Mouse (Mus musculus) embryonic facial prominence, embryonic 12.5 days (tissue): Measurements from ENCODE around the gene Megf6. TPM values are rescaled to one million over a fixed set of nuclear protein-coding genes. Genes with fewer than 3 reads are reported as not detected.

Experiments used
- ATAC-seq: fragments of 200-750 bp; cut with Nextera tagmentation; 2 replicates; pipeline ENCODE4 v1.8.0; 2017; ENCODE audit not compliant: insufficient number of reproducible peaks, insufficient read depth, low FRiP score, low TSS enrichment
- H3K27ac ChIP-seq: fragments of 300-500 bp; sonication (generic); 2 replicates; pipeline ENCODE4 v1.5.1; 2016; ENCODE audit warnings: mild to moderate bottlenecking
- H3K27me3 ChIP-seq: fragments of 300-500 bp; sonication (generic); 2 replicates; pipeline ENCODE4 v1.6.1; 2016; ENCODE audit warnings: mild to moderate bottlenecking, moderate library complexity
- H3K36me3 ChIP-seq: fragments of 300-500 bp; sonication (generic); 2 replicates; pipeline ENCODE4 v1.6.1; 2016; ENCODE audit warnings: mild to moderate bottlenecking
- H3K4me1 ChIP-seq: fragments of 300-500 bp; sonication (generic); 2 replicates; pipeline ENCODE4 v1.6.1; 2016
- H3K4me2 ChIP-seq: fragments of 300-500 bp; sonication (generic); replicated peaks from 2 replicates; pipeline ENCODE4 v1.6.1; 2016; ENCODE audit warnings: mild to moderate bottlenecking, moderate library complexity
- H3K4me3 ChIP-seq: fragments of 300-500 bp; sonication (generic); 2 replicates; pipeline ENCODE4 v1.5.1; 2016; ENCODE audit warnings: mild to moderate bottlenecking
- H3K9ac ChIP-seq: fragments of 300-500 bp; sonication (generic); 2 replicates; pipeline ENCODE4 v1.6.1; 2016; ENCODE audit warnings: mild to moderate bottlenecking, moderate library complexity
- H3K9me3 ChIP-seq: fragments of 300-500 bp; sonication (generic); 2 replicates; pipeline ENCODE4 v1.6.1; 2016; ENCODE audit warnings: mild to moderate bottlenecking, moderate library complexity
- WGBS: fragments of 180-500 bp; shearing (Covaris S2); methylation state at CpG from one replicate; pipeline ENCODE4 v1.1.7; 2016; 5-methylcytosine and 5-hydroxymethylcytosine counted together
- polyA plus RNA-seq: library from polyadenylated mRNA; unstranded; fragments of >200 nt; fragmentation: Nextera tagmentation; extraction: Ambion mirVana; gene quantifications from 2 replicates; pipeline ENCODE4 v1.2.1, GENCODE M21; 2016

Gene Megf6
- polyA plus RNA-seq, 1 experiment from 2014 or later: 60.5 TPM

DNA sequence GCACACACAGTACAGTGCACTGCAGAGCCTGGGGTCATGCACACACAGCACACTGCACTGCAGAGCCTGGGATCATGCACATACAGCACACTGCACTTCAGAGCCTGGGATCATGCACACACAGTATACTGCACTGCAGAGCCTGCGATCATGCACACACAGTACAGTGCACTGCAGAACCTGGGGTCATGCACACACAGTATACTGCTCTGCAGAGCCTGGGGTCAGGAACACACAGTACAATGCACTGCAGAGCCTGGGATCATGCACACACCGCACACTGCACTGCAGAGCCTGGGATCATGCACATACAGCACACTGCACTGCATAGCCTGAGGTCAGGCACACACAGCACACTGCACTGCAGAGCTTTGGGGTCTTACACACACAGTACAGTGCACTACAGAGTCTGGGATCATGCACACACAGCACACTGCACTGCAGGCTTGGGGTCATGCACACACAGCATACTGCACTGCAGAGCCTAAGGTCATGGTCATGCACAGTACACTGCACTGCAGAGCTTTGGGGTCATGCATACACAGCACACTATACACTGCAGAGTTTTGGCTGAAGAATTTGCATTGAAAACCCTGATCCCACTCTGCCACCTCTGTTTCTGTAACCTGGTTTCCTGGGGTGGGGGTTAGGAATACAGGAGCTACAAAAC, 141.7 kb downstream of the Megf6 start:
- H3K9me3 ChIP-seq: no peaks in the 10 kb centered on the region
- no peaks in the 10 kb centered on the region for H3K4me1 ChIP-seq
- no peak overlapping the region for H3K4me2 ChIP-seq
- no peak overlapping the region for H3K4me3 ChIP-seq
- no peaks in the 10 kb centered on the region for H3K36me3 ChIP-seq
- WGBS: 86% methylated on average over 2 of the region's 2 CpGs
- H3K27ac ChIP-seq: peak overlapping the region; percentile 77
- no peaks in the 10 kb centered on the region for H3K27me3 ChIP-seq
- no peak overlapping the region for H3K9ac ChIP-seq
- peak; percentile 64 for ATAC-seq

DNA sequence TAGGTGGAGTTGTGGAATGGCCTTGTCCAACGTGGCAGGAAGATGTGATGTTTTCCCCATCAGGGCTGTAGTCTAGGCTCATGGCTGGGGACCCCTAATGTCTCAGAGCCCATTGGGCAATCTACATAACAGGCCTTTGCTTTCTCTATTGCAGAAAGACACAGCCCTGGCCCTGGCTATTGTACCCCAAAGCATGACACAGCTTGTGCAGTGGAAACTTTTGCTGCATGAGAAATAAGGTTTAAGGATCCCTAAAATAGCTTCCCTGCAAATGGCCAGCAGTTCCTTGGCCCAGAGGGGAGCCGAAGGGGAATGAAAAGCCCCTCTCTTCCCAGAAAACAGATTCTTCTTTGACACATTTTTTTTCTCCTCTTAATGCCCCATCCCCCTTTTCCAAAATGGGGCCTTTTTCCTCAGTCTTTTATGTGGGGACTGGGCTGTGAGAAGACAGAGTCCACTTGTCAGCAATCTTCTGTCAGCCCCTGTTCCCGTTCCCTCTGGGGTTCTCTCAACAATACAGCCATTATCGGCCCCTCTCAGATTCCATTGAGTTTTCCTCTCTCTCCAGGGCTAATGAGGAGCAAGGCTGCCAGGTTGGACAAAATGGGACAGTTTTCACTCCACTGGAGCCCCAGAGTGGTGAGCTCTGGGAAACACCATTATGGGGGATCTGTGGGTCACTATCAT, 142.5 kb downstream of the Megf6 start:
- Histone ChIP-seq H3K4me2 (no peak overlapping the region), H3K9me3 (no peaks in the 10 kb centered on the region)

DNA sequence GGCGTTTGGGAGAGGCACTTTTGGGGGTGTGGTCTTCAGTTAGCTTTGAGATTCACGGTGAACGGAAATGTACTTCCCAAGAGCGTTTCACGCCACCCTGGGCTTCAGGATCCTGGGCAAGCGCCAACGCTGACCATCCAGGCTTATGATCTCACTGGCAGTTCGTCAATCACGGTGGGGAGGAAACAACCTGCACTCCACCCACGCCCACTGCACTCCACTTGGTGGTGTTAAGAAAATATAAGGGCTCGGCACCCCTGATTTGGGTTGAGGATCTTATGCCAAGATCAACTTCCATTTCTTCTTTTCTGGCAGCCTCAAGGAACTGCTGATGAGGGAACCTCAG, 143.1 kb downstream of the Megf6 start:
- H3K4me3 ChIP-seq: no peak overlapping the region
- WGBS: 53% methylated on average over 11 of the region's 11 CpGs
- H3K27me3 ChIP-seq: no peaks in the 10 kb centered on the region
- H3K9ac ChIP-seq: no peak overlapping the region
- no peaks in the 10 kb centered on the region for H3K4me1 ChIP-seq
- no peak overlapping the region for H3K4me2 ChIP-seq
- no peaks in the 10 kb centered on the region for H3K9me3 ChIP-seq
- no peaks in the 10 kb centered on the region for H3K36me3 ChIP-seq
- no peak for ATAC-seq
- peak overlapping the region; percentile 54 for H3K27ac ChIP-seq

More for the DNA sequence above, 142.5 kb downstream of the Megf6 start:
- Histone ChIP-seq H3K27ac (peak overlapping the region; percentile 77), H3K4me1 (no peaks in the 10 kb centered on the region), H3K4me3 (no peak overlapping the region), H3K9ac (no peak overlapping the region), H3K27me3 (no peaks in the 10 kb centered on the region), H3K36me3 (no peaks in the 10 kb centered on the region)
- 15% methylated on average over 4 of the region's 4 CpGs for WGBS
- peak; percentile 41; the same call in 1 of the 2 replicates for ATAC-seq

Other genes starting within 250 kb of the Megf6 start
- 79.5 and 82.0 TPM in 2 replicates for gene A430005L14Rik, start 213.5 kb upstream of the Megf6 start, polyA plus RNA-seq
- gene Dffb, start 195.6 kb upstream of the Megf6 start, polyA plus RNA-seq: 14.8 and 15.5 TPM in 2 replicates
- gene Cep104, start 195.5 kb upstream of the Megf6 start, polyA plus RNA-seq: 19.2 and 19.8 TPM in 2 replicates
- 36.0 and 36.8 TPM in 2 replicates for gene Lrrc47, start 159.0 kb upstream of the Megf6 start, polyA plus RNA-seq
- 9.3 and 10.1 TPM in 2 replicates for gene Smim1, start 144.5 kb upstream of the Megf6 start, polyA plus RNA-seq
- gene Ccdc27, start 128.1 kb upstream of the Megf6 start, polyA plus RNA-seq: not detected in 2 replicates
- gene Trp73, start 30.5 kb upstream of the Megf6 start, polyA plus RNA-seq: 1.5 and 2.3 TPM in 2 replicates
- gene Wrap73, start 28.4 kb upstream of the Megf6 start, polyA plus RNA-seq: 49.8 TPM in 2 replicates
- 144 and 146 TPM in 2 replicates for gene Tprgl, start 10.1 kb upstream of the Megf6 start, polyA plus RNA-seq
- gene Arhgef16, start 130.9 kb downstream of the Megf6 start, polyA plus RNA-seq: 6.0 TPM in 2 replicates
- gene B230104I21Rik, start 165.4 kb downstream of the Megf6 start, polyA plus RNA-seq: not detected in 2 replicates